Mouse (Mus musculus) central nervous system, embryonic 14 days (tissue): ENCODE measurements around the gene Dnmt1. TPM values are rescaled to one million over a fixed set of nuclear protein-coding genes. Genes with fewer than 3 reads are reported as not detected.

Source experiments
- polyA plus RNA-seq: library from polyadenylated mRNA; depleted of rRNA; stranded (reverse); fragments of >200 nt; gene quantifications from 2 replicates; pipeline ENCODE4 v1.2.3, GENCODE M21; 2012; rRNA removed

The Dnmt1 gene
- polyA plus RNA-seq: 103 TPM in 2 replicates

DNA sequence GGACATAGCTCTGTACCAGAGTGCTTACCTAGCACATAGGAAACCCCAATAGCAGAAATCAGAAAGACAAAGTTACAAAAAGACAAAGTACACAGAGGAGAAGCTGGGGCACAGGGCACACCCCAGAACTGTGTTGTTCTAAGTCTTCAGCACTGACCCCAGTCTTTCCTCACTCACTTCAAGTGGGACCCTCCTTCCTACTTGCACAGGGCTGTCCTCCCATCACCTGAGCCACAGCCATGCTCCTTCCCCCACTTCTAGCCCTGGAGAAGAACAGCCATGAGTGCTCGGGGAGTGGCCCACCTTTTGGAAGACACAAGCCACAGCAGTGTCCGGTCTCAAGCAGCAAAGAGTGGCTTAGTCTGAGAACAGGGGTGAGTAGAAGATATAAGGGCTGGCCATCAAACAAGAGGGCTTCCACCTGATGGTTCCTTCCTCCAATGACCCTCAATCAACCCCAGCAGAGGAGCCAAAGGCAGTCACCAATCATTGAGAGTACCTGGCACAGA lies at the start of gene Dnmt1:
Gene Dnmt1 (minus strand): TSS at position 459 of the 509 bp plus-strand sequence.

DNA sequence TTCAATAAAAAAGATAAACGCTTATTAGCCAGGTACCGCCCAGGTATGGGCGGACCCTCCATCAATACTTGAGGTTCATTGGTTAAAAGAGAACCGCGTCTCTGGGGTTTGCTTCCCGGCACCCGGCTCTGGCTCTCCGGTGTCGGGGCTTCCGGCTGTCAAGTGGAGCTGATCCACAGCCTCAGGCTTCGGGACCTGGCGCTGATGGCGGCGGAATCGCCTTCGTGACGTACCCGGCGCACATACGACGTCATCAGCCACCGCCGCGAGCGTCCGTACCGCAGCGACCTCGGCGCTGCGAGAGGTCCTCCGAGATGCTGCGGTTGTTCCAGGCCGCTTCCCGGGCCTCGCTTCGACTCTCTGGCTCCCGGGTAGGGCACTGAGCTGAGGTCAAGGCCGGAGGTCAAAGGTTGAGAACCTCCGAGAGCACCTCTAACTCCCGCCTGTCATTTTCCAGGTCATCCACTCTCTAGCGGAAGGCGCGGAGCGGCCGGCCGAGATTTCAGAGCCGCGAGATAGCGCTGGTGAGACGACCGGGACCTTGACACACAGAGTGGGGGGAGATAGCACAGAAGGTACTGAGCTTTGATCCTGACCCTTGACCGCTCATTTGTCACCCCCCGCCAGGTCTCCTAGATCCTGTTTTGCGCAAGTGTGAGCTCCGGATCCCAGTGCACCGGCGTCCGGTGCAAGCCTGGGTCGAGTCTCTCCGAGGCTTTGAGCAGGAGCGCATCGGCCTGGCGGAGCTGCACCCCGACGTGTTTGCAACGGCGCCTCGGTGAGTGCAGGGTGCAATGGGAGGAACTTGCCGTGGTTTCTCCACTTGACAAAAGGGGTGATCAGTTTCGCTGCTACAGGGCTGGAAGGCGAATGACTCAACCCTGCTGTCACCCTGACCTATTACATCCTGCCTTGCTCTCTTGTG lies 43.2 kb upstream of the Dnmt1 start, which contains the start of gene Mrpl4:
Gene Mrpl4 (plus strand): TSS at position 112 of the 925 bp plus-strand sequence.

DNA sequence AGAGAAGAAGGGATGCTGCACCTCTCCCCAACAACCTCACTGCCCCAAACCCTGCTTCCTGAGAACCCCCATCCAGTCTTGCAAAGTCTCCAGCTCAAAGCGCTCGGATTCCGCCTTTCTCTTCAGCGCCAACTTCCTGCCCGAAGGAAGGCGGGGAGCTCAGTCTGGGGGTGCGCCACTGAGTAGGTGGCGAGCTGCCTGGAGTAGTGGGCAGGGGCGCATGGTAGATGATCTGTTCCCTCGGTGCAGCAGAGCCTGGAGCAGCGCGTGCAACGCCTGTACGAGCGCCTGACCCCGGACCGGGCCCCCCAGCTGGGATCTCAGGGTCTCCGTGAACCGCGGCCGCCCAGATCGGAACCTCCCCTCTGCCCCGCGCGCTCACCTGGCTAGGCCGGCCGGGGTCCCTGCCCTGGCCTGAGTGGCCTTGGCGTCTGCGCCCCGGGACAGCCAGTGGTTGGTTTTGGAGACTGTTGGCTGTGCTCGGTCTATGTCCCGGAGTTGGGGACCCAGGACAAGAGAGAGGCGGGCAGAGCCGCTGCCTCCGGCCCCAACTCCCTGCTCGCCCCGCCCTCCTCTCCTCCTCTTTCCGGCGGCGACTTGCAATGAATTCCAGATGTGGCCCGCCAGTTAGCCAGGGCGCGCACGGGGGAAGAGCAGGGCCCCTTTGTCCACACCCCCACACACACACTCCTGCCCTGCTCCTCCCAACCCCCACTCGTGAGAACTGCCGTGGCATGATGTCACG lies 16.7 kb upstream of the Dnmt1 start, which contains the start of gene S1pr2:
Gene S1pr2 (minus strand): TSS at position 566 of the 745 bp plus-strand sequence.

DNA sequence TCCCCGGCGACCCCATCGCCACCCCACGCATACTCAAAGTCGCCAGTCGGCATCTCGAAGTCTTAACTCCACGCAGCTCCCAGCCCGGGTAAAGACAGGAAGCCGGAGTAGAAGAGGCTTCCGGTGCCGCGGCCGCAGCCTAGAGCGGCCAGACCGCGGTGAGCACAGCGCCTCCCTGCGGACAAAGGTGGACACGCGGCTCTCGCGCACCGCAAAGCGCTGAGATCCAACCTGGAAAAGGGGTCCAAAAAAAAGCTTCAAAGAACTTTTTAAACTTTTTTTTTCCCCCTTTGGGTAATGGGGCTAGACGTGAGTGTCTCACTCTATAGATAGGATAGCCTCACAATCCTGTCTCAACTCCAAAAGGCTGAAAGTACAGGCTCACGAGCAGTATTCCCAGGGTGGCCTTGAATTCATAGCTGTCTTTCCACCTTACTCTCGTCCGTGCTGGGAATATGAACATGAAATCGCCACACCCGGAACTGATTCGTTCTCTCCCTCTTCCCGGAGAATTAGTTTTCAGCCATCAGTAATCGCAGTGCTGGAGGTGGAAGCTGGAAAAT lies 61.1 kb downstream of the Dnmt1 start, which contains the start of gene Eif3g:
Gene Eif3g (minus strand): TSS at position 113 of the 563 bp plus-strand sequence.

DNA sequence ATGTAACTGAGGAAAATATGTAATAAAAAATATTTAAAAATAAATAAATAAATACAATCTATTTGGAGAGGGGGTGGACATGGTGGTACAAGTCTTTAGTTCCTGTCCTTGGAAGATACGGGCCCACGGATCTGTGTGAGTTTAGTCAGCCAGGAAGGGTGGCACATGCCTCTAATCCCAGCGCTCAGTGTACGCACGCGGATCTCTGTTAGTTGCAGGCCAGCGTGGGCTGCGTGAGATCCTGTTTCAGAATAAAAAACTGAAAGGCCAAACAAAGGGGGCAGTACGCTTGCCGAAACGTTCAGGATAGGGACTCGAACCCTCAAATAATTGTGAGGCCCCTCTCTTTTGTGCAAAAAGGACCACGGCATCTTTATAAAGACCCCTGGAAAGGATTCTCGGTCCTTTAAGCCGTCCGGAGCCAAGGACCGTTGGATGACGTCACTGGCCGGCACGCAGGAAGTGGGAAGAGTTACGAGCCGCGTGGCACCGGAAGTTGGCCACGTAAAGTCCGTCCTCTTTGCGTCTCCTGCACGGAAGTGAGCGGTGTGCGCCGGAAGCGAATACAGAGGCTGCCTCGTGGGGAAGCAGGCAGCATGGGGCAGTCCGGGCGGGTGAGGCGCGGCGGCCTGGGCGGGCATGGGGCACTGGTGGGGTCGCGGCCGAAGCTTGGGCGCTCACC lies 71.8 kb downstream of the Dnmt1 start, which contains the start of gene Ppan:
Gene Ppan (plus strand): TSS at position 472 of the 682 bp plus-strand sequence.

DNA sequence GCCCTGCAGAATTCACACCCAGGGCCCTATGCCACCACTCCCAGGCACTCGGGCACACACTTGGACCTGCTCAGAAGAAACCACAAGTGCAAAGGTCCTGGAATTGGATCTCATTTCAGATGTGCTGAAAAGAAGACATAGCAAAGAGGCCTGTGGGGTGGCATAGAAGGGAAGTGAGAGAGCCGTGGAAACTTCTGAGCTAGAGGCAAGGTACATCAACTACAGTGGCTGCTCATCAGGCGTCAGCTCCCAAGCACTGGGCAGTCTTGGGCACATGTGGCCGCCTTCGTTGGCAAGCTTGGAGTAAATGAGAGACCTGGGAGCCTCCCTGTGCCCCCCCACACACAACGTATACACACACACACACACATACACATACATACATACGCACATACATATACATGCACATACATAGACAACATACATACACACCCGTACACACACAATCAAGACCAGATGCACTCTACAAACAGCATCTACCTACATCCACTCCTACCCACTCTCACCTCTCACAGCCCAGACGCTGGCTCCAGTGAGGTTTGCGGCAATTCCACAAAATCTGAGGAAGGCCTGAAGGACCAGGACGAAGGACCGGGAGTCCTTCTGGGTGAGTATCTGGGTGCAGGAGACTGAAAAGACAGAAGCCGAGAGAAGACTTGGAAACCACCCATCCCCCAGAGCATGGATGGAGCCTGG lies 80.4 kb downstream of the Dnmt1 start, which contains the start of gene Angptl6:
Gene Angptl6 (minus strand): TSS at position 631 of the 696 bp plus-strand sequence.

DNA sequence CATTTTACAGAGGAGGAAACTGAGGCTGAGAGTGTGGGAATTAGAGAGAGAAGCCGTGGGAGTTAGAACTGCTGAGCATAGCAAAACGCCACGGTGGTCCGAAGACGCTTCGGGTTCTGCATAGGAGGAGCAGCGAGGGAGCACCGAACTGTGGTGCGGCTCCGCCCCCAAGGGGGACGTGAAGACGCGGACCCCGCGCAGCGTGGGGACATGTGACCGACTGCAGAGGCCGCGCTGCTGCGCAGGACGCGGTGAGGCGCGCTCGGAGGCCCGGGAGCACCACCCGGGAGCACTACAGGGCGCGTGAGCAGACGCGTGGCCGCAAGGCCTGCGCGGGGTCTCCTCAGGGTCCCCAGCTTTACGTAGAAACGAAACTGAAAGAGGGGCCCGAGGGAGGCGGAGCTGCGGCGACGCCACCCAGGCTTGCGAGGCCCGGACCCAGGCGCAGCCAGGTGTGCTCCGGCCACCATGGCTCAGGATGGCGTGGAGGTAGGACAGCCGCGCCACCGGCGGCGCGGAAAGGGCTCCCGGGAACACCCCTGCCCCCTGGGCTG lies 91.2 kb downstream of the Dnmt1 start, which contains the start of gene A230050P20Rik:
Gene A230050P20Rik (plus strand): TSS at position 195 of the 554 bp plus-strand sequence.

Other genes starting within 250 kb of the Dnmt1 start
- 102 TPM in 2 replicates for gene Olfm2, start 213.5 kb downstream of the Dnmt1 start, polyA plus RNA-seq
- gene Col5a3, start 144.8 kb downstream of the Dnmt1 start, polyA plus RNA-seq: 1.2 and 3.1 TPM in 2 replicates
- not detected in 2 replicates for gene Rdh8, start 141.4 kb downstream of the Dnmt1 start, polyA plus RNA-seq
- gene A230050P20Rik, start 91.2 kb downstream of the Dnmt1 start, polyA plus RNA-seq: 7.7 and 13.3 TPM in 2 replicates
- gene Angptl6, start 80.2 kb downstream of the Dnmt1 start, polyA plus RNA-seq: 10.2 and 11.1 TPM in 2 replicates
- 82.3 and 91.6 TPM in 2 replicates for gene Ppan, start 71.7 kb downstream of the Dnmt1 start, polyA plus RNA-seq
- gene Eif3g, start 61.3 kb downstream of the Dnmt1 start, polyA plus RNA-seq: 151 and 160 TPM in 2 replicates
- gene S1pr2, start 16.9 kb upstream of the Dnmt1 start, polyA plus RNA-seq: 4.8 and 8.3 TPM in 2 replicates
- 78.1 and 87.6 TPM in 2 replicates for gene Mrpl4, start 42.9 kb upstream of the Dnmt1 start, polyA plus RNA-seq
- gene Icam1, start 56.1 kb upstream of the Dnmt1 start, polyA plus RNA-seq: 4.3 and 8.5 TPM in 2 replicates
- gene Icam4, start 69.5 kb upstream of the Dnmt1 start, polyA plus RNA-seq: 0.08 TPM in 1 of 2 replicates, not detected in the other
- gene Icam5, start 72.2 kb upstream of the Dnmt1 start, polyA plus RNA-seq: 0.88 and 1.0 TPM in 2 replicates
- 0.61 TPM in 2 replicates for gene Zglp1, start 107.2 kb upstream of the Dnmt1 start, polyA plus RNA-seq
- gene Gm49373, start 113.2 kb upstream of the Dnmt1 start, polyA plus RNA-seq: 3.4 and 3.6 TPM in 2 replicates
- 68.5 and 74.1 TPM in 2 replicates for gene Fdx1l, start 113.7 kb upstream of the Dnmt1 start, polyA plus RNA-seq
- 4.3 and 5.0 TPM in 2 replicates for gene Gm38431, start 132.1 kb upstream of the Dnmt1 start, polyA plus RNA-seq
- 67.1 and 69.6 TPM in 2 replicates for gene Raver1, start 132.1 kb upstream of the Dnmt1 start, polyA plus RNA-seq
- gene Tyk2, start 171.4 kb upstream of the Dnmt1 start, polyA plus RNA-seq: 16.9 and 18.7 TPM in 2 replicates
- 204 and 216 TPM in 2 replicates for gene Cdc37, start 190.1 kb upstream of the Dnmt1 start, polyA plus RNA-seq
- 14.5 and 14.7 TPM in 2 replicates for gene Pde4a, start 205.8 kb upstream of the Dnmt1 start, polyA plus RNA-seq